Mouse (Mus musculus) midbrain, postnatal 0 days (tissue): Measurements from ENCODE around the gene Khnyn. TPM values are rescaled to one million over a fixed set of nuclear protein-coding genes. Genes with fewer than 3 reads are reported as not detected.

Experiments used
- ATAC-seq: fragments of 200-750 bp; cut with Nextera tagmentation; 2 replicates; pipeline ENCODE4 v1.8.0; 2017; ENCODE audit warnings: moderate number of reproducible peaks, mild to moderate bottlenecking, moderate TSS enrichment, moderate library complexity; ENCODE audit not compliant: low FRiP score
- DNase-seq: peaks from one replicate; pipeline ENCODE4 v3.0.0-alpha.2; 2015; ENCODE audit warnings: low spot score
- H3K27ac ChIP-seq: fragments of 300-500 bp; sonication (generic); 2 replicates; pipeline ENCODE4 v1.5.1; 2014; ENCODE audit warnings: low read depth, mild to moderate bottlenecking, low read length, mixed read lengths
- H3K27me3 ChIP-seq: fragments of 300-500 bp; sonication (generic); 2 replicates; pipeline ENCODE4 v1.6.1; 2014; ENCODE audit warnings: low read length, control low read depth, mixed read lengths; ENCODE audit not compliant: insufficient read depth
- H3K36me3 ChIP-seq: fragments of 300-500 bp; sonication (generic); 2 replicates; pipeline ENCODE4 v1.6.1; 2014; ENCODE audit warnings: low read length, control low read depth, mixed read lengths; ENCODE audit not compliant: insufficient read depth
- H3K4me1 ChIP-seq: fragments of 300-500 bp; sonication (generic); 2 replicates; pipeline ENCODE4 v1.6.1; 2014; ENCODE audit warnings: mild to moderate bottlenecking, control low read depth, antibody characterized with exemption, low read length, mixed read lengths; ENCODE audit not compliant: insufficient read depth
- H3K4me2 ChIP-seq: fragments of 300-500 bp; sonication (generic); 2 replicates; pipeline ENCODE4 v1.6.1; 2014; ENCODE audit warnings: low read depth, mild to moderate bottlenecking, low read length, mixed read lengths; ENCODE audit not compliant: poor library complexity, severe bottlenecking
- H3K4me3 ChIP-seq: fragments of 300-500 bp; sonication (generic); 2 replicates; pipeline ENCODE4 v1.5.1; 2014; ENCODE audit warnings: low read depth, mild to moderate bottlenecking, low read length, moderate library complexity
- H3K9ac ChIP-seq: fragments of 300-500 bp; sonication (generic); replicated peaks from 2 replicates; pipeline ENCODE4 v1.6.1; 2014; ENCODE audit warnings: mild to moderate bottlenecking, low read length, moderate library complexity, mixed read lengths; ENCODE audit not compliant: poor library complexity, severe bottlenecking
- H3K9me3 ChIP-seq: fragments of 300-500 bp; sonication (generic); 2 replicates; pipeline ENCODE4 v1.6.1; 2016; ENCODE audit warnings: low read length, control low read depth
- CTCF ChIP-seq: IDR thresholded peaks from 2 replicates; pipeline ENCODE4 v1.5.1; 2016; ENCODE audit warnings: antibody characterized with exemption, mild to moderate bottlenecking
- WGBS: fragments of 180-500 bp; shearing (Covaris S2); extraction: QIAGEN DNeasy Blood & Tissue Kit; methylation state at CpG from one replicate; pipeline ENCODE4 v1.1.7; 2014; 5-methylcytosine and 5-hydroxymethylcytosine counted together
- polyA plus RNA-seq: library from polyadenylated mRNA; unstranded; fragments of >200 nt; fragmentation: Nextera tagmentation; extraction: Ambion mirVana; gene quantifications from 2 replicates; pipeline ENCODE4 v1.2.1, GENCODE M21; 2015
- total RNA-seq: library from RNA; depleted of rRNA; stranded (reverse); fragments of >200 nt; gene quantifications from 2 replicates; pipeline ENCODE4 v1.2.3, GENCODE M21; 2014; rRNA removed

The Khnyn gene
- 14.2 and 19.9 TPM in 2 replicates for total RNA-seq
- polyA plus RNA-seq = 6.3 and 6.5 TPM in 2 replicates

GRCm38 (mm10) chr14:55884713-55885113, at the start of gene Khnyn:
TSS of gene Khnyn (plus strand) at chr14:55884947.
- ATAC-seq (peak; percentile 88), DNase-seq (peak; percentile 90)
- Histone ChIP-seq H3K9ac (peak within 1 kb of the TSS; percentile 80), H3K36me3 (peaks cover 16% of the 10 kb centered on the region), H3K4me2 (peak within 1 kb of the TSS; percentile 86), H3K4me3 (peak within 1 kb of the TSS; percentile 86), H3K27me3 (no peaks in the 10 kb centered on the region), H3K27ac (peak within 1 kb of the TSS; percentile 60), H3K4me1 (peaks cover 4% of the 10 kb centered on the region), H3K9me3 (no peaks in the 10 kb centered on the region)
- TF ChIP-seq CTCF = 0 out of 2 replicates have a peak, but pooled peaks have one; percentile 1
- WGBS = 0% methylated on average over 26 of the region's 30 CpGs

- 90% methylated on average over 5 of the region's 5 CpGs for WGBS
- Histone ChIP-seq H3K27me3 (no peaks in the 10 kb centered on the region), H3K4me2 (no peak overlapping the region), H3K36me3 (no peaks in the 10 kb centered on the region), H3K4me3 (no peak overlapping the region), H3K9me3 (no peaks in the 10 kb centered on the region), H3K9ac (no peak overlapping the region), H3K4me1 (no peaks in the 10 kb centered on the region), H3K27ac (no peak overlapping the region)
- ATAC-seq (no peak), DNase-seq (no peak)
- TF ChIP-seq CTCF = no peak
Measured at GRCm38 (mm10) chr14:55838312-55838711, 46.4 kb upstream of the Khnyn start.

GRCm38 (mm10) chr14:55838740-55839139, 46.0 kb upstream of the Khnyn start:
- no peak for DNase-seq
- 91% methylated on average over 4 of the region's 4 CpGs for WGBS
- Histone ChIP-seq H3K4me3 (no peak overlapping the region), H3K9ac (no peak overlapping the region), H3K4me1 (no peaks in the 10 kb centered on the region), H3K4me2 (no peak overlapping the region), H3K27ac (no peak overlapping the region), H3K9me3 (no peaks in the 10 kb centered on the region), H3K27me3 (no peaks in the 10 kb centered on the region), H3K36me3 (no peaks in the 10 kb centered on the region)
- TF ChIP-seq CTCF = peak; percentile 44
- ATAC-seq = no peak

GRCm38 (mm10) chr14:55840853-55841366, 43.8 kb upstream of the Khnyn start:
- H3K9ac ChIP-seq = no peak overlapping the region
- no peaks in the 10 kb centered on the region for H3K9me3 ChIP-seq
- no peak for ATAC-seq
- H3K27me3 ChIP-seq = no peaks in the 10 kb centered on the region
- DNase-seq = no peak
- TF ChIP-seq CTCF = no peak
- H3K4me3 ChIP-seq = no peak overlapping the region
- no peak overlapping the region for H3K27ac ChIP-seq
- WGBS = 70% methylated on average over 4 of the region's 4 CpGs
- no peaks in the 10 kb centered on the region for H3K36me3 ChIP-seq
- H3K4me2 ChIP-seq = no peak overlapping the region
- no peaks in the 10 kb centered on the region for H3K4me1 ChIP-seq

- no peak overlapping the region for H3K4me3 ChIP-seq
- H3K4me1 ChIP-seq = no peaks in the 10 kb centered on the region
- no peak overlapping the region for H3K27ac ChIP-seq
- H3K36me3 ChIP-seq = no peaks in the 10 kb centered on the region
- no peak overlapping the region for H3K9ac ChIP-seq
- H3K9me3 ChIP-seq = no peaks in the 10 kb centered on the region
- WGBS = 78% methylated on average over 4 of the region's 4 CpGs
- peak; percentile 27; the same call in 1 of the 2 replicates for TF ChIP-seq CTCF
- H3K4me2 ChIP-seq = no peak overlapping the region
- no peaks in the 10 kb centered on the region for H3K27me3 ChIP-seq
- ATAC-seq (no peak), DNase-seq (no peak)
Measured at GRCm38 (mm10) chr14:55842794-55843193, 42.0 kb upstream of the Khnyn start.

- Histone ChIP-seq H3K27ac (no peak overlapping the region), H3K4me3 (no peak overlapping the region), H3K36me3 (no peaks in the 10 kb centered on the region), H3K4me2 (no peak overlapping the region), H3K4me1 (no peaks in the 10 kb centered on the region), H3K27me3 (no peaks in the 10 kb centered on the region), H3K9ac (no peak overlapping the region), H3K9me3 (no peaks in the 10 kb centered on the region)
- no peak for DNase-seq
- no peak for TF ChIP-seq CTCF
- no peak for ATAC-seq
- 79% methylated on average over 9 of the region's 9 CpGs for WGBS
Measured at GRCm38 (mm10) chr14:55845506-55846294, 39.0 kb upstream of the Khnyn start.
